Mouse (Mus musculus) limb, embryonic 14.5 days (tissue): ENCODE results near the gene Scnm1. TPM values are rescaled to one million over a fixed set of nuclear protein-coding genes. Genes with fewer than 3 reads are reported as not detected.

Experiments used
- ATAC-seq: fragments of 200-750 bp; cut with Nextera tagmentation; 2 replicates; pipeline ENCODE4 v1.8.0; 2017; ENCODE audit warnings: low read depth, moderate number of reproducible peaks, moderate TSS enrichment; ENCODE audit not compliant: low FRiP score
- DNase-seq: peaks from one replicate; pipeline ENCODE4 v3.0.0-alpha.2; 2015; ENCODE audit warnings: low spot score
- H3K27ac ChIP-seq: fragments of 300-500 bp; sonication (generic); replicated peaks from 2 replicates; pipeline ENCODE4 v1.5.1; 2014; ENCODE audit warnings: low read depth, mild to moderate bottlenecking, low read length, moderate library complexity, mixed read lengths
- H3K27me3 ChIP-seq: fragments of 300-500 bp; sonication (generic); 2 replicates; pipeline ENCODE4 v1.6.1; 2014; ENCODE audit warnings: low read length, mixed read lengths; ENCODE audit not compliant: control insufficient read depth, insufficient read depth
- H3K36me3 ChIP-seq: fragments of 300-500 bp; sonication (generic); 2 replicates; pipeline ENCODE4 v1.6.1; 2014; ENCODE audit warnings: mild to moderate bottlenecking, low read length, moderate library complexity, mixed read lengths; ENCODE audit not compliant: control insufficient read depth, insufficient read depth
- H3K4me1 ChIP-seq: fragments of 300-500 bp; sonication (generic); 2 replicates; pipeline ENCODE4 v1.6.1; 2014; ENCODE audit warnings: antibody characterized with exemption, low read length, mixed read lengths; ENCODE audit not compliant: control insufficient read depth, insufficient read depth
- H3K4me2 ChIP-seq: fragments of 300-500 bp; sonication (generic); replicated peaks from 2 replicates; pipeline ENCODE4 v1.6.1; 2014; ENCODE audit warnings: low read depth, mild to moderate bottlenecking, low read length, moderate library complexity; ENCODE audit not compliant: severe bottlenecking
- H3K4me3 ChIP-seq: fragments of 300-500 bp; sonication (generic); replicated peaks from 2 replicates; pipeline ENCODE4 v1.5.1; 2014; ENCODE audit warnings: low read length
- H3K9ac ChIP-seq: fragments of 300-500 bp; sonication (generic); 2 replicates; pipeline ENCODE4 v1.6.1; 2014; ENCODE audit warnings: mild to moderate bottlenecking, low read depth, low read length, moderate library complexity; ENCODE audit not compliant: severe bottlenecking
- H3K9me3 ChIP-seq: fragments of 300-500 bp; sonication (generic); 2 replicates; pipeline ENCODE4 v1.6.1; 2016; ENCODE audit warnings: low read length; ENCODE audit not compliant: control insufficient read depth
- POLR2A ChIP-seq: fragments of 200-500 bp; IDR thresholded peaks from 2 replicates; pipeline ENCODE4 v1.8.0; 2012; ENCODE audit warnings: inconsistent platforms, mild to moderate bottlenecking, moderate library complexity, borderline replicate concordance; ENCODE audit not compliant: insufficient read depth, insufficient read length; ENCODE audit errors: extremely low read depth
- WGBS: fragments of 180-500 bp; shearing (Covaris S2); extraction: QIAGEN DNeasy Blood & Tissue Kit; methylation state at CpG from one replicate; pipeline ENCODE4 v1.1.7; 2014; 5-methylcytosine and 5-hydroxymethylcytosine counted together
- polyA plus RNA-seq, 2 experiments: library from polyadenylated mRNA; depleted of rRNA in 1 of 2; stranded (reverse) in 1 of 2; unstranded in 1 of 2; fragments of >200 nt; fragmentation: Nextera tagmentation in 1 of 2; extraction: Ambion mirVana in 1 of 2; gene quantifications; 2 replicates each; pipeline versions ENCODE4 v1.2.1 to v1.2.3; 2012 to 2014

The Scnm1 gene
- polyA plus RNA-seq, 2 experiments, result 65.7 to 106 TPM

GRCm38 (mm10) chr3:95176500-95176899 is 42.7 kb upstream of the Scnm1 start:
- peaks cover 22% of the 10 kb centered on the region for H3K36me3 ChIP-seq
- no peak for TF ChIP-seq POLR2A
- no peak for ATAC-seq
- H3K27me3 ChIP-seq, result peaks cover 27% of the 10 kb centered on the region
- H3K9me3 ChIP-seq, result no peaks in the 10 kb centered on the region
- no peak overlapping the region for H3K4me3 ChIP-seq
- no peak overlapping the region for H3K27ac ChIP-seq
- DNase-seq, result no peak
- H3K9ac ChIP-seq, result no peak overlapping the region
- H3K4me2 ChIP-seq, result no peak overlapping the region
- 74% methylated on average over 3 of the region's 3 CpGs for WGBS
- H3K4me1 ChIP-seq, result peaks cover 5% of the 10 kb centered on the region; the same call in 1 of the 2 replicates

GRCm38 (mm10) chr3:95174011-95174592 is 40.3 kb upstream of the Scnm1 start:
- DNase-seq, result peak; percentile 80
- no peak for TF ChIP-seq POLR2A
- Histone ChIP-seq H3K4me2 (0 out of 2 replicates have a peak overlapping the region, but pooled peaks have one; percentile 17), H3K9ac (peak overlapping the region; percentile 31; the same call in 1 of the 2 replicates), H3K27ac (no peak overlapping the region), H3K27me3 (peaks cover 30% of the 10 kb centered on the region), H3K36me3 (peaks cover 45% of the 10 kb centered on the region), H3K4me3 (no peak overlapping the region), H3K9me3 (no peaks in the 10 kb centered on the region), H3K4me1 (peaks cover 5% of the 10 kb centered on the region; the same call in 1 of the 2 replicates)
- ATAC-seq, result peak; percentile 58
- WGBS, result 8% methylated on average over 16 of the region's 16 CpGs

GRCm38 (mm10) chr3:95173256-95173949 is 39.6 kb upstream of the Scnm1 start:
- Histone ChIP-seq H3K27ac (no peak overlapping the region; the same call in 1 of the 2 replicates), H3K9ac (peak overlapping the region; percentile 31; the same call in 1 of the 2 replicates), H3K36me3 (peaks cover 52% of the 10 kb centered on the region), H3K4me3 (peak overlapping the region; percentile 22), H3K4me1 (peaks cover 5% of the 10 kb centered on the region; the same call in 1 of the 2 replicates), H3K27me3 (peaks cover 30% of the 10 kb centered on the region), H3K9me3 (no peaks in the 10 kb centered on the region), H3K4me2 (peak overlapping the region; percentile 36)
- ATAC-seq, result peak; percentile 30; the same call in 1 of the 2 replicates
- no peak for TF ChIP-seq POLR2A
- no peak for DNase-seq
- 12% methylated on average over 55 of the region's 58 CpGs for WGBS

GRCm38 (mm10) chr3:95172526-95173255 is 38.9 kb upstream of the Scnm1 start:
- Histone ChIP-seq H3K4me2 (no peak overlapping the region), H3K27ac (no peak overlapping the region), H3K9me3 (no peaks in the 10 kb centered on the region), H3K4me1 (peaks cover 5% of the 10 kb centered on the region; the same call in 1 of the 2 replicates), H3K27me3 (peaks cover 30% of the 10 kb centered on the region), H3K36me3 (peaks cover 60% of the 10 kb centered on the region), H3K9ac (peak overlapping the region; percentile 31; the same call in 1 of the 2 replicates), H3K4me3 (0 out of 2 replicates have a peak overlapping the region, but pooled peaks have one; percentile 22)
- ATAC-seq (no peak), DNase-seq (no peak)
- no peak for TF ChIP-seq POLR2A
- WGBS, result 24% methylated on average over 35 of the region's 84 CpGs

- no peak overlapping the region for H3K4me3 ChIP-seq
- H3K4me1 ChIP-seq, result peaks cover 5% of the 10 kb centered on the region; the same call in 1 of the 2 replicates
- peaks cover 30% of the 10 kb centered on the region for H3K27me3 ChIP-seq
- no peak overlapping the region for H3K9ac ChIP-seq
- no peak overlapping the region for H3K27ac ChIP-seq
- H3K4me2 ChIP-seq, result no peak overlapping the region
- H3K36me3 ChIP-seq, result peaks cover 75% of the 10 kb centered on the region
- no peak for TF ChIP-seq POLR2A
- no peaks in the 10 kb centered on the region for H3K9me3 ChIP-seq
- no peak for DNase-seq
- no peak for ATAC-seq
- 64% methylated on average over 6 of the region's 6 CpGs for WGBS
Measured at GRCm38 (mm10) chr3:95171105-95171504, 37.3 kb upstream of the Scnm1 start.
